Comparison of ENCODE assay signal across 8 mouse cellular contexts in genomic region chr7:120102164-120102972, GRCm38 (mm10). TPM values are rescaled to one million over a fixed set of nuclear protein-coding genes. Genes with fewer than 3 reads are reported as not detected.
DNase-seq lines count a peak whose midpoint lies in the region; ATAC-seq and TF ChIP-seq lines count a peak whose summit lies in the region.

Tmem159 (plus strand) TSS chr7:120102353.

- intact Hi-C loops in left cerebral cortex, adult 2 months (cut with DNase I) = loop anchor here (5.0 kb wide), 1 partner anchor 205 kb away; the partner anchor contains the start of genes Dcun1d3 and Lyrm1

- peak within 1 kb of the TSS; percentile 66 for H3K4me3 ChIP-seq in hindbrain, embryonic 16.5 days (ENCODE audit: low read length)
- peak within 1 kb of the TSS; percentile 59 for H3K4me3 ChIP-seq in left cerebral cortex, adult 2 months
- peak within 1 kb of the TSS; percentile 88 for H3K4me3 ChIP-seq in macrophage (ENCODE audit: inconsistent target)

- ATAC-seq in common myeloid progenitor, adult 5-6 weeks (replicated peaks; ENCODE audit: low read depth, poor library complexity, severe bottlenecking) = peak; percentile 92
- peak; percentile 92 for ATAC-seq in hindbrain, embryonic 16.5 days

- H3K4me2 ChIP-seq in hindbrain, embryonic 16.5 days (ENCODE audit: low read length) = peak within 1 kb of the TSS; percentile 93

- H3K79me2 ChIP-seq in macrophage (ENCODE audit: inconsistent target) = no peaks in the 10 kb centered on the region; the same call in 1 of the 2 replicates

- no peaks in the 10 kb centered on the region; the same call in 1 of the 2 replicates for H3K36me3 ChIP-seq in hindbrain, embryonic 16.5 days (ENCODE audit: control insufficient read depth, insufficient read depth, low read length)
- H3K36me3 ChIP-seq in macrophage (ENCODE audit: inconsistent target) = no peaks in the 10 kb centered on the region

- 1% methylated on average over 42 of the region's 42 CpGs for WGBS in hindbrain, embryonic 16.5 days
- WGBS in macrophage (ENCODE audit: missing documents) = 1% methylated on average over 42 of the region's 42 CpGs

- no peak within 1 kb of the TSS for H3K27ac ChIP-seq in hindbrain, embryonic 16.5 days (ENCODE audit: low read depth, low read length)
- peak within 1 kb of the TSS; percentile 61; the same call in 1 of the 2 replicates for H3K27ac ChIP-seq in left cerebral cortex, adult 2 months
- no peak within 1 kb of the TSS; the same call in 1 of the 2 replicates for H3K27ac ChIP-seq in macrophage

- no peaks in the 10 kb centered on the region; the same call in 1 of the 2 replicates for H3K4me1 ChIP-seq in hindbrain, embryonic 16.5 days (ENCODE audit: control insufficient read depth, insufficient read depth, low read depth, low read length)

- peak within 1 kb of the TSS; percentile 71 for H3K9ac ChIP-seq in hindbrain, embryonic 16.5 days (ENCODE audit: low read depth, low read length)

- peak; percentile 95 to 99 for DNase-seq in adrenal gland, adult (ENCODE audit: inconsistent age in 2 of 2, low spot score in 1 of 2)
- DNase-seq in gastrocnemius, adult 8-10 months (ENCODE audit: low spot score in 2 of 2) = peak; percentile 92
- peak; percentile 68 to 69 for DNase-seq in left cerebral cortex, adult 2 months (ENCODE audit: extremely low spot score in 1 of 2, low spot score in 2 of 2)
- DNase-seq in retina, postnatal 1 day = peak; percentile 94
- DNase-seq in thymus, postnatal 4 days = peak; percentile 55

- no peaks in the 10 kb centered on the region for H3K27me3 ChIP-seq in hindbrain, embryonic 16.5 days (replicated peaks; ENCODE audit: control insufficient read depth, insufficient read depth, low read length)

- no peak for TF ChIP-seq CTCF in left cerebral cortex, adult 2 months (IDR thresholded peaks at IDR 0.05)

- H3K9me3 ChIP-seq in hindbrain, embryonic 16.5 days (ENCODE audit: control insufficient read depth, low read length) = no peaks in the 10 kb centered on the region

RNA-seq across cellular contexts. Expression of gene Tmem159, which starts in this region (rescaled TPM):
- total RNA-seq in common myeloid progenitor, adult 5-6 weeks (2017) = 3.6 and 5.9 TPM in 2 replicates
- total RNA-seq in gastrocnemius, adult 8-10 months (2022) = 10 to 100 TPM in 3 of 4 experiments, 1 to 10 TPM in 1; 9.0 to 14.5 (median 12.6) TPM
- 17.1 and 19.3 TPM in 2 replicates for polyA plus RNA-seq in hindbrain, embryonic 16.5 days (2015; fragmentation: Nextera tagmentation; extraction: Ambion mirVana)
- 10 to 100 TPM; 11.2 to 13.4 TPM for total RNA-seq in left cerebral cortex, adult 2 months (2021)
- 10 to 100 TPM in 18 of 26 experiments, 1 to 10 TPM in 8; 4.5 to 30.9 (median 13.0) TPM for total RNA-seq in macrophage (2018; cell fraction: chromatin; rRNA removed)
- 10 to 100 TPM; 17.3 to 22.6 (median 20.4) TPM for total RNA-seq in macrophage (2018; cell fraction: cytosol; rRNA removed)
- total RNA-seq in macrophage (2018; cell fraction: nucleus; rRNA removed) = 10 to 100 TPM in 24 of 26 experiments, 1 to 10 TPM in 2; 8.5 to 32.7 (median 14.7) TPM
- 11.1 to 21.2 TPM (median 19.5 TPM) in 3 replicates for polyA plus RNA-seq in macrophage (2018)
